Mouse (Mus musculus): ENCODE measurements around the gene Irgm2. TPM values are rescaled to one million over a fixed set of nuclear protein-coding genes. Genes with fewer than 3 reads are reported as not detected.

Irgm2 gene
- polyA plus RNA-seq, 1 experiment from 2014 or later, result 0.98 TPM

Other genes with a start within 250 kb of the Irgm2 start
- 15.8 TPM in 2 replicates for gene Larp1, start 190.6 kb upstream of the Irgm2 start, polyA plus RNA-seq (2015; fragmentation: Nextera tagmentation; extraction: Ambion mirVana)
- not detected in 2 replicates for gene Gm12248, start 106.5 kb upstream of the Irgm2 start, polyA plus RNA-seq (2015; fragmentation: Nextera tagmentation; extraction: Ambion mirVana)
- gene Cnot8, start 95.5 kb upstream of the Irgm2 start, polyA plus RNA-seq (2015; fragmentation: Nextera tagmentation; extraction: Ambion mirVana), result 117 and 120 TPM in 2 replicates
- 17.5 and 19.1 TPM in 2 replicates for gene Gemin5, start 31.1 kb upstream of the Irgm2 start, polyA plus RNA-seq (2015; fragmentation: Nextera tagmentation; extraction: Ambion mirVana)
- 114 and 120 TPM in 2 replicates for gene Mrpl22, start 28.0 kb upstream of the Irgm2 start, polyA plus RNA-seq (2015; fragmentation: Nextera tagmentation; extraction: Ambion mirVana)
- gene Igtp, start 62 bp upstream of the Irgm2 start, polyA plus RNA-seq (2015; fragmentation: Nextera tagmentation; extraction: Ambion mirVana), result 1.3 and 1.6 TPM in 2 replicates
- not detected in 2 replicates for gene 4930438A08Rik, start 75.2 kb downstream of the Irgm2 start, polyA plus RNA-seq (2015; fragmentation: Nextera tagmentation; extraction: Ambion mirVana)
- gene Zfp692, start 107.5 kb downstream of the Irgm2 start, polyA plus RNA-seq (2015; fragmentation: Nextera tagmentation; extraction: Ambion mirVana), result 26.0 and 28.8 TPM in 2 replicates
- gene Zfp672, start 130.7 kb downstream of the Irgm2 start, polyA plus RNA-seq (2015; fragmentation: Nextera tagmentation; extraction: Ambion mirVana), result 38.6 and 39.7 TPM in 2 replicates
- 48.4 and 50.7 TPM in 2 replicates for gene Sh3bp5l, start 131.1 kb downstream of the Irgm2 start, polyA plus RNA-seq (2015; fragmentation: Nextera tagmentation; extraction: Ambion mirVana)
- 0.73 TPM in 1 of 2 replicates, not detected in the other for gene Lypd8, start 179.4 kb downstream of the Irgm2 start, polyA plus RNA-seq (2015; fragmentation: Nextera tagmentation; extraction: Ambion mirVana)
- gene 1810065E05Rik, start 221.5 kb downstream of the Irgm2 start, polyA plus RNA-seq (2015; fragmentation: Nextera tagmentation; extraction: Ambion mirVana), result not detected in 2 replicates
- gene Gm12253, start 232.9 kb downstream of the Irgm2 start, polyA plus RNA-seq (2015; fragmentation: Nextera tagmentation; extraction: Ambion mirVana), result not detected in 2 replicates